Comparison of ENCODE assay signal across 8 mouse cellular contexts in genomic region chr16:91081508-91081907, GRCm38 (mm10). TPM values are rescaled to one million over a fixed set of nuclear protein-coding genes. Genes with fewer than 3 reads are reported as not detected.
A peak's percentile ranks its signal among the peaks of the same experiment; 100 is the strongest.
DNase-seq lines count a peak whose midpoint lies in the region; ATAC-seq and TF ChIP-seq lines count a peak whose summit lies in the region.
"Had no signal": no experiment of that assay in that cellular context is flagged by ENCODE, and none has a peak within 500 bp of the region (broad histone marks: within the 10 kb centered on the region; RNA-seq: fewer than 3 reads in every experiment).

No protein-coding gene starts in this region.

- peak; percentile 70 for DNase-seq in G1E (ENCODE audit: low spot score)
- peak; percentile 59 to 83 for DNase-seq in heart, postnatal 14 days
- peak; percentile 64 for DNase-seq in left cerebral cortex, adult 11 months (ENCODE audit: low spot score)
- peak; percentile 60 for DNase-seq in right cerebral cortex, postnatal 14 days

- intact Hi-C loops in heart, postnatal 14 days (cut with DNase I), result loop anchor here (1.0 to 10.0 kb wide), 4 partner anchors 233 to 433 kb away; no protein-coding TSS in a partner anchor

- no peak overlapping the region for H3K4me3 ChIP-seq in G1E (ENCODE audit: low read depth, low read length)
- H3K4me3 ChIP-seq in bone marrow, adult 2 months (replicated peaks; ENCODE audit: control insufficient read depth, low read depth, low read length), result no peak overlapping the region
- no peak overlapping the region for H3K4me3 ChIP-seq in embryonic fibroblast, embryonic 13.5 days (ENCODE audit: insufficient read depth, low read length)
- H3K4me3 ChIP-seq: liver, embryonic 15.5 days had no signal

- ATAC-seq in G1E (ENCODE audit: extremely low read depth, insufficient number of reproducible peaks, low FRiP score, poor library complexity, severe bottlenecking), result peak; percentile 69
- peak; percentile 94 for ATAC-seq in megakaryocyte progenitor cell, adult 5-6 weeks (replicated peaks; ENCODE audit: poor library complexity)

- TF ChIP-seq POLR2A in bone marrow, adult 2 months (IDR thresholded peaks at IDR 0.05; ENCODE audit: borderline replicate concordance, control insufficient read depth, low read depth, low read length), result no peak
- no peak for TF ChIP-seq POLR2A in embryonic fibroblast, embryonic 13.5 days (IDR thresholded peaks at IDR 0.05; ENCODE audit: low read depth, low read length)

- no peaks in the 10 kb centered on the region for H3K36me3 ChIP-seq in G1E (replicated peaks)

- H3K9me3 ChIP-seq in G1E (replicated peaks), result peaks cover 12% of the 10 kb centered on the region
- H3K9me3 ChIP-seq: liver, embryonic 15.5 days had no signal

- 21% methylated on average over 11 of the region's 12 CpGs for WGBS in bone marrow, adult 2 months

- H3K27ac ChIP-seq in bone marrow, adult 2 months (ENCODE audit: control insufficient read depth, insufficient read depth, low read depth, low read length, poor library complexity), result no peak overlapping the region
- H3K27ac ChIP-seq in embryonic fibroblast, embryonic 13.5 days (ENCODE audit: insufficient read depth, low read length), result no peak overlapping the region

- H3K4me1 ChIP-seq in G1E (ENCODE audit: insufficient read depth, low read depth, low read length), result peaks cover 38% of the 10 kb centered on the region
- H3K4me1 ChIP-seq in bone marrow, adult 2 months (ENCODE audit: control insufficient read depth, insufficient read depth, low read length), result no peaks in the 10 kb centered on the region; the same call in 1 of the 2 replicates
- no peaks in the 10 kb centered on the region for H3K4me1 ChIP-seq in embryonic fibroblast, embryonic 13.5 days (ENCODE audit: control insufficient read depth, insufficient read depth, low read length)

- H3K27me3 ChIP-seq in G1E (ENCODE audit: insufficient read depth, low read length), result no peaks in the 10 kb centered on the region
- H3K27me3 ChIP-seq: liver, embryonic 15.5 days had no signal

- TF ChIP-seq CTCF in G1E (IDR thresholded peaks at IDR 0.05; ENCODE audit: low read depth, low read length), result peak; percentile 27; the same call in 1 of the 2 replicates
- TF ChIP-seq CTCF in bone marrow, adult 2 months (IDR thresholded peaks at IDR 0.05; ENCODE audit: control insufficient read depth, insufficient read depth, low read length), result peak; percentile 85
- peak; percentile 45; the same call in 1 of the 2 replicates for TF ChIP-seq CTCF in embryonic fibroblast, embryonic 13.5 days (IDR thresholded peaks at IDR 0.05; ENCODE audit: borderline replicate concordance, insufficient read depth, low read length)

RNA-seq across cellular contexts. Expression of gene 4932438H23Rik, which starts 13.4 kb away (rescaled TPM):
- total RNA-seq in G1E (2014; fragmentation: Nextera tagmentation), result 4.6 and 8.2 TPM in 2 replicates
- 0.98 and 1.3 TPM in 2 replicates for total RNA-seq in G1E (2017)
- 0.07 TPM in 1 of 2 replicates, not detected in the other for polyA plus RNA-seq in G1E (2012)
- polyA plus RNA-seq in bone marrow, adult 2 months (2011; ENCODE audit: insufficient read depth, insufficient read length, low replicate concordance, missing spikeins), result not detected in 2 replicates
- 0.27 TPM in 1 of 2 replicates, not detected in the other for polyA plus RNA-seq in embryonic fibroblast, embryonic 13.5 days (2011; ENCODE audit: insufficient read length, low read depth, missing spikeins)
- total RNA-seq in heart, postnatal 14 days (2021), result under 1 TPM; 0.10 to 0.12 TPM
- total RNA-seq in megakaryocyte progenitor cell, adult 5-6 weeks (2015), result not detected in 2 replicates
- total RNA-seq in megakaryocyte progenitor cell, adult 5-6 weeks (2017), result not detected in 2 replicates
- polyA plus RNA-seq: liver, embryonic 15.5 days had no signal

RNA-seq across cellular contexts. Expression of gene Paxbp1, which starts 37.2 kb away (rescaled TPM):
- total RNA-seq in G1E (2014; fragmentation: Nextera tagmentation), result 222 and 254 TPM in 2 replicates
- 99.4 and 116 TPM in 2 replicates for total RNA-seq in G1E (2017)
- polyA plus RNA-seq in G1E (2012), result 45.6 and 45.9 TPM in 2 replicates
- 44.3 and 72.0 TPM in 2 replicates for polyA plus RNA-seq in bone marrow, adult 2 months (2011; ENCODE audit: insufficient read depth, insufficient read length, low replicate concordance, missing spikeins)
- 60.7 and 90.4 TPM in 2 replicates for polyA plus RNA-seq in embryonic fibroblast, embryonic 13.5 days (2011; ENCODE audit: insufficient read length, low read depth, missing spikeins)
- total RNA-seq in heart, postnatal 14 days (2021), result 10 to 100 TPM; 20.3 to 21.1 TPM
- total RNA-seq in megakaryocyte progenitor cell, adult 5-6 weeks (2015), result 69.4 and 95.7 TPM in 2 replicates
- 77.0 and 96.2 TPM in 2 replicates for total RNA-seq in megakaryocyte progenitor cell, adult 5-6 weeks (2017)

Comparison
In these comparisons a context has a peak if more than half of its experiments do, and no peak if none do; other contexts are left out.
1. CTCF ChIP-seq: peak in every context shown above with its lines; median percentile 85 in bone marrow, adult 2 months; 45 in embryonic fibroblast, embryonic 13.5 days; 27 in G1E.